Comparison of ENCODE assay signal across 15 mouse cellular contexts in genomic region chr15:6871621-6872359, GRCm38 (mm10). TPM values are rescaled to one million over a fixed set of nuclear protein-coding genes. Genes with fewer than 3 reads are reported as not detected.
A peak's percentile ranks its signal among the peaks of the same experiment; 100 is the strongest.
DNase-seq lines count a peak whose midpoint lies in the region; ATAC-seq and TF ChIP-seq lines count a peak whose summit lies in the region.
"Had no signal": no experiment of that assay in that cellular context is flagged by ENCODE, and none has a peak within 500 bp of the region (broad histone marks: within the 10 kb centered on the region; RNA-seq: fewer than 3 reads in every experiment).

No protein-coding gene starts in this region.

- H3K9ac ChIP-seq in midbrain, embryonic 16.5 days (ENCODE audit: low read depth, low read length): no peak overlapping the region
- H3K9ac ChIP-seq in midbrain, embryonic 11.5 days (ENCODE audit: low read length): no peak overlapping the region
- no peak overlapping the region for H3K9ac ChIP-seq in stomach, postnatal 0 days (ENCODE audit: low read length)
- H3K9ac ChIP-seq: embryonic facial prominence, embryonic 15.5 days; midbrain, embryonic 13.5 days; neural tube, embryonic 12.5 days had no signal

- TF ChIP-seq CTCF in kidney, adult 2 months (conservative IDR thresholded peaks at IDR 0.05; ENCODE audit: insufficient read depth, insufficient read length, low read depth, low read length): no peak
- no peak for TF ChIP-seq CTCF in stomach, postnatal 0 days (IDR thresholded peaks at IDR 0.05; ENCODE audit: low read depth)

- ATAC-seq in midbrain, embryonic 16.5 days: no peak
- no peak for ATAC-seq in midbrain, embryonic 11.5 days (ENCODE audit: low FRiP score)
- no peak for ATAC-seq in stomach, postnatal 0 days (ENCODE audit: low FRiP score, low TSS enrichment)
- ATAC-seq: forebrain, embryonic 16.5 days; midbrain, embryonic 13.5 days had no signal

- no peak overlapping the region for H3K4me2 ChIP-seq in midbrain, embryonic 16.5 days (ENCODE audit: low read length)
- H3K4me2 ChIP-seq in midbrain, embryonic 11.5 days: no peak overlapping the region
- 0 out of 2 replicates have a peak overlapping the region, but pooled peaks have one; percentile 8 for H3K4me2 ChIP-seq in stomach, postnatal 0 days (replicated peaks; ENCODE audit: low read depth)
- H3K4me2 ChIP-seq: embryonic facial prominence, embryonic 15.5 days; midbrain, embryonic 13.5 days; neural tube, embryonic 12.5 days had no signal

- peak overlapping the region; percentile 36 for H3K27ac ChIP-seq in kidney, adult 2 months (ENCODE audit: insufficient read depth, low read depth, low read length)
- H3K27ac ChIP-seq in midbrain, embryonic 16.5 days (ENCODE audit: low read length): peak overlapping the region; percentile 38; the same call in 1 of the 2 replicates
- no peak overlapping the region for H3K27ac ChIP-seq in midbrain, embryonic 11.5 days (ENCODE audit: low read depth, low read length)
- no peak overlapping the region for H3K27ac ChIP-seq in stomach, postnatal 0 days (replicated peaks)
- H3K27ac ChIP-seq: embryonic facial prominence, embryonic 15.5 days; midbrain, embryonic 13.5 days; neural tube, embryonic 12.5 days had no signal

- H3K9me3 ChIP-seq in midbrain, embryonic 16.5 days (replicated peaks; ENCODE audit: control insufficient read depth, low read length, poor library complexity, severe bottlenecking): no peaks in the 10 kb centered on the region
- no peaks in the 10 kb centered on the region for H3K9me3 ChIP-seq in midbrain, embryonic 11.5 days (ENCODE audit: control insufficient read depth, low read length)
- no peaks in the 10 kb centered on the region for H3K9me3 ChIP-seq in stomach, postnatal 0 days (ENCODE audit: control insufficient read depth, low read length)
- H3K9me3 ChIP-seq: embryonic facial prominence, embryonic 15.5 days; neural tube, embryonic 12.5 days had no signal

- no peaks in the 10 kb centered on the region for H3K36me3 ChIP-seq in kidney, adult 2 months (ENCODE audit: control insufficient read depth, insufficient read depth, low read length)
- no peaks in the 10 kb centered on the region for H3K36me3 ChIP-seq in midbrain, embryonic 16.5 days (ENCODE audit: control insufficient read depth, insufficient read depth, low read length)
- no peaks in the 10 kb centered on the region for H3K36me3 ChIP-seq in midbrain, embryonic 11.5 days (ENCODE audit: control insufficient read depth, insufficient read depth, low read length)
- no peaks in the 10 kb centered on the region for H3K36me3 ChIP-seq in stomach, postnatal 0 days (ENCODE audit: control insufficient read depth, insufficient read depth, low read length)
- H3K36me3 ChIP-seq: embryonic facial prominence, embryonic 15.5 days; midbrain, embryonic 13.5 days; neural tube, embryonic 12.5 days had no signal

- WGBS in kidney, adult 2 months: 25% methylated on average over 11 of the region's 11 CpGs
- 65% methylated on average over 11 of the region's 11 CpGs for WGBS in midbrain, embryonic 16.5 days
- 72% methylated on average over 11 of the region's 11 CpGs for WGBS in midbrain, embryonic 11.5 days
- WGBS in stomach, postnatal 0 days: 44% methylated on average over 11 of the region's 11 CpGs

- TF ChIP-seq POLR2A in kidney, adult 2 months (IDR thresholded peaks at IDR 0.05; ENCODE audit: low read depth, low read length): no peak

- TF ChIP-seq EP300 in stomach, postnatal 0 days (optimal IDR thresholded peaks at IDR 0.05): no peak

- peak; percentile 21 for DNase-seq in gastrocnemius, adult 18-20 months (ENCODE audit: low spot score)
- no peak for DNase-seq in gastrocnemius, postnatal 4 days (ENCODE audit: low spot score in 2 of 2)
- peak; percentile 22 for DNase-seq in kidney, adult 2 months
- no peak for DNase-seq in kidney, postnatal 14 days
- DNase-seq in midbrain, embryonic 11.5 days (ENCODE audit: low spot score, missing footprints): no peak
- no peak for DNase-seq in stomach, postnatal 0 days (ENCODE audit: low spot score)
- DNase-seq in frontal cortex, adult 2 months (ENCODE audit: extremely low spot score in 1 of 2, low spot score in 1 of 2): no peak
- DNase-seq: adrenal gland, postnatal 36 days; cerebellum, adult 11-12 months; retina, postnatal 1 day had no signal

- no peaks in the 10 kb centered on the region for H3K4me1 ChIP-seq in kidney, adult 2 months (ENCODE audit: control insufficient read depth, insufficient read depth, low read length)
- H3K4me1 ChIP-seq in midbrain, embryonic 16.5 days (ENCODE audit: control insufficient read depth, insufficient read depth, low read length): peaks cover 5% of the 10 kb centered on the region; the same call in 1 of the 2 replicates
- peaks cover 8% of the 10 kb centered on the region for H3K4me1 ChIP-seq in midbrain, embryonic 11.5 days (ENCODE audit: control insufficient read depth, insufficient read depth, low read length)
- 0 out of 2 replicates have a peak, but pooled peaks cover 3% of the 10 kb centered on the region for H3K4me1 ChIP-seq in stomach, postnatal 0 days (replicated peaks; ENCODE audit: control insufficient read depth, insufficient read depth)

- no peaks in the 10 kb centered on the region for H3K27me3 ChIP-seq in kidney, adult 2 months (replicated peaks; ENCODE audit: control insufficient read depth, insufficient read depth, low read length)
- H3K27me3 ChIP-seq in midbrain, embryonic 16.5 days (ENCODE audit: control insufficient read depth, insufficient read depth, low read depth, low read length): peaks cover 17% of the 10 kb centered on the region
- H3K27me3 ChIP-seq in midbrain, embryonic 11.5 days (ENCODE audit: control insufficient read depth, insufficient read depth, low read length): peaks cover 17% of the 10 kb centered on the region
- no peaks in the 10 kb centered on the region for H3K27me3 ChIP-seq in stomach, postnatal 0 days (ENCODE audit: control insufficient read depth, insufficient read depth, low read length)

- H3K4me3 ChIP-seq in kidney, adult 2 months (ENCODE audit: insufficient read depth, low read depth, low read length): peak overlapping the region; percentile 20
- H3K4me3 ChIP-seq in midbrain, embryonic 16.5 days (ENCODE audit: low read depth, low read length): no peak overlapping the region
- no peak overlapping the region for H3K4me3 ChIP-seq in midbrain, embryonic 11.5 days (ENCODE audit: low read depth, low read length)
- no peak overlapping the region for H3K4me3 ChIP-seq in stomach, postnatal 0 days (ENCODE audit: low read depth, low read length)
- H3K4me3 ChIP-seq: embryonic facial prominence, embryonic 15.5 days; midbrain, embryonic 13.5 days; neural tube, embryonic 12.5 days had no signal

RNA-seq across cellular contexts. Expression of gene Osmr, which starts 3.0 kb away (rescaled TPM):
- 1 to 10 TPM; 3.7 to 6.0 TPM for total RNA-seq in gastrocnemius, adult 18-20 months (2021)
- total RNA-seq in gastrocnemius, postnatal 4 days (2021): 1 to 10 TPM; 5.5 to 6.6 TPM
- 5.5 and 6.2 TPM in 2 replicates for polyA plus RNA-seq in kidney, adult 2 months (2012; rRNA removed)
- 2.1 and 2.6 TPM in 2 replicates for polyA plus RNA-seq in midbrain, embryonic 16.5 days (2015; fragmentation: Nextera tagmentation; extraction: Ambion mirVana)
- polyA plus RNA-seq in midbrain, embryonic 11.5 days (2014; fragmentation: Nextera tagmentation; extraction: Ambion mirVana): 0.61 and 0.96 TPM in 2 replicates
- 1.7 and 2.5 TPM in 2 replicates for polyA plus RNA-seq in stomach, postnatal 0 days (2015; fragmentation: Nextera tagmentation; extraction: Ambion mirVana)
- polyA plus RNA-seq in frontal cortex, adult 2 months (2012; rRNA removed): 2.6 and 2.7 TPM in 2 replicates

Comparison
In these comparisons a context has a peak if more than half of its experiments do, and no peak if none do; other contexts are left out.
1. DNase-seq: peak in gastrocnemius, adult 18-20 months (single experiment) and kidney, adult 2 months (single experiment); none in gastrocnemius, postnatal 4 days (0 of 2), kidney, postnatal 14 days (single experiment), midbrain, embryonic 11.5 days (single experiment), stomach, postnatal 0 days (single experiment) and frontal cortex, adult 2 months (0 of 2).
2. H3K27ac ChIP-seq: peak in kidney, adult 2 months (single experiment) and midbrain, embryonic 16.5 days (single experiment); none in midbrain, embryonic 11.5 days (single experiment) and stomach, postnatal 0 days (single experiment).